Mouse (Mus musculus): ENCODE results near the gene Fmo1. TPM values are rescaled to one million over a fixed set of nuclear protein-coding genes. Genes with fewer than 3 reads are reported as not detected.
A peak's percentile ranks its signal among the peaks of the same experiment; 100 is the strongest.

The Fmo1 gene
- polyA plus RNA-seq, 1 experiment from 2014 or later, result 22.5 TPM

DNA sequence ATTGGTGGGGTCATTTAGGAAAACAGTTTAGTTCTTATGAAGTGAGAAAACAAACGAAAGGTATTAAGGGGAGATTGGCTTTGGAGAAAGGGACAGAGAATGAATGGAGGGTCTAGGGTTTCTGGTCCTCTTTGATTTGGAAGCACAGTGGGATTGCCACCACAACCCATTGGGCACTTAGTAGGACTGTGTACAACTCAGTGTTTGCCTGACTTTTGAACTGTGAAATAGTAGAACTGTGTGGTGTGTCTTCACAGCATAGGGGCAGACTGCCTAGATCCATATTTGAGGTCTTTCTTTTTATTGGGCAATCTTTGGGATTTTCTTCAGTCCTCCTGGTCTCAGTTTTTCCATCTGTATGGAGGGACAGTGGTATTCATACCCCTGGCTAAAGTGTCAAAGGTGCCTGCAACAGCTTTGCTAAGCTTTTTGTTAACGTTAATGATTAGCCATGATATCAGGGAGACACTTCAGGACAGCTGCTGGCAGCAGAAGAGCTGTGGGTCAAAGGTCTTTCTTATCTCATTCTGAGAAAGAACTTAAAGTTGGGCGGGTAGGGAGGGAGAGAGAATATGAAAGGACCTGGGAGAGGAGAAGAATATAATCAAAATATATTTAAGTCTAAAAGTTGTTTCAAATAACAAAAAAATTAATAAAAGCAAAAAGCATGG, 12.5 kb downstream of the Fmo1 start:
- Histone ChIP-seq H3K4me1 (replicated peaks; ENCODE audit: control insufficient read depth, insufficient read depth, low read length) (peaks cover 4% of the 10 kb centered on the region), H3K27ac (ENCODE audit: low read length) (no peak overlapping the region), H3K27me3 (replicated peaks; ENCODE audit: control insufficient read depth, insufficient read depth, low read length) (no peaks in the 10 kb centered on the region), H3K4me3 (replicated peaks; ENCODE audit: low read length) (no peak overlapping the region), H3K9ac (replicated peaks; ENCODE audit: low read depth, low read length) (no peak overlapping the region), H3K36me3 (ENCODE audit: control insufficient read depth, insufficient read depth) (no peaks in the 10 kb centered on the region), H3K9me3 (ENCODE audit: control insufficient read depth, low read length) (no peaks in the 10 kb centered on the region), H3K4me2 (ENCODE audit: low read length) (no peak overlapping the region)
- ATAC-seq, result no peak
- WGBS, result 80% methylated on average over 3 of the region's 3 CpGs

DNA sequence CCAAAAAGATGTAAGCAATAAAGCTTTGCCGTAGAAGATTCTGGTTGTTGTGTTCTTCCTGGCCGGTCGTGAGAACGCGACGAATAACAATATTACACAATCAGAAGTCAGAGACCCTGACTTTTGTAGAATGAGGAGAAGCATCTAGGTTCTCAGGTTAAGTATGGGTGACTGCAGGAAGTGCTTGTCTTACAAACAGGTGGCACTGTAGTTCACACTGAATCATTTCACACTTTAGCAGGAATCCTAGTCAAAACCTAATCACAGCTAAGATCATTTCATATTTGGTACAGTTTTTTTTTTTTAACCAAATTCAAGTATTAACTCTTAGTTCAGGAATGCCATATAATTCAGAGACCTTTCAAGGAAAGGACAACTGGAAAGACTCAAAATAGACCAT, 18.9 kb downstream of the Fmo1 start:
- WGBS, result 97% methylated on average over 6 of the region's 6 CpGs
- no peaks in the 10 kb centered on the region for H3K9me3 ChIP-seq (ENCODE audit: control insufficient read depth, low read length)

DNA sequence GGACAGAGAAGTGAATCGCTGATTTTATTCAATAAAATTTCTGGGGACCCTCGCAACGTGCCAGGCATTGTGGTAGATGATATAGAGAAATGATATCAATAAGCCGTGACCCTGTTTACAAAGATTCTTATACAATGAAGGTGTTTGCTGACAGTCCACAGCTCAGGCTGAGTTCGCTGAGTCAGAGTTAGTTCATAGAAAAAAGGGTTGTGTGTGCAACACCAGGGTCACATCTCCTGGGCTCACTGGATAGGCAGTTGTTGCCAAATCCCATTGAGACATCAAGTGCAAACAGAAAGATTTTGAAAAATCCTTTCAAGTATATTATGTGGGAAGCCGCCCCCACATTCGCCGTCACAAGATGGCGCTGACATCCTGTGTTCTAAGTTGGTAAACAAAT, 26.2 kb downstream of the Fmo1 start:
- no peaks in the 10 kb centered on the region for H3K4me1 ChIP-seq (replicated peaks; ENCODE audit: control insufficient read depth, insufficient read depth, low read length)
- no peak overlapping the region for H3K9ac ChIP-seq (replicated peaks; ENCODE audit: low read depth, low read length)
- H3K9me3 ChIP-seq (ENCODE audit: control insufficient read depth, low read length), result no peaks in the 10 kb centered on the region
- H3K4me2 ChIP-seq (ENCODE audit: low read length), result no peak overlapping the region
- ATAC-seq, result no peak
- WGBS, result 95% methylated on average over 9 of the region's 9 CpGs
- H3K27ac ChIP-seq (ENCODE audit: low read length), result no peak overlapping the region
- no peaks in the 10 kb centered on the region for H3K27me3 ChIP-seq (replicated peaks; ENCODE audit: control insufficient read depth, insufficient read depth, low read length)
- H3K36me3 ChIP-seq (ENCODE audit: control insufficient read depth, insufficient read depth), result no peaks in the 10 kb centered on the region
- H3K4me3 ChIP-seq (replicated peaks; ENCODE audit: low read length), result no peak overlapping the region

More for the DNA sequence above, 18.9 kb downstream of the Fmo1 start:
- Histone ChIP-seq H3K27ac (ENCODE audit: low read length) (no peak overlapping the region), H3K9ac (replicated peaks; ENCODE audit: low read depth, low read length) (no peak overlapping the region), H3K4me1 (replicated peaks; ENCODE audit: control insufficient read depth, insufficient read depth, low read length) (no peaks in the 10 kb centered on the region), H3K36me3 (ENCODE audit: control insufficient read depth, insufficient read depth) (no peaks in the 10 kb centered on the region), H3K4me3 (replicated peaks; ENCODE audit: low read length) (no peak overlapping the region), H3K4me2 (ENCODE audit: low read length) (no peak overlapping the region), H3K27me3 (replicated peaks; ENCODE audit: control insufficient read depth, insufficient read depth, low read length) (no peaks in the 10 kb centered on the region)
- ATAC-seq, result no peak

DNA sequence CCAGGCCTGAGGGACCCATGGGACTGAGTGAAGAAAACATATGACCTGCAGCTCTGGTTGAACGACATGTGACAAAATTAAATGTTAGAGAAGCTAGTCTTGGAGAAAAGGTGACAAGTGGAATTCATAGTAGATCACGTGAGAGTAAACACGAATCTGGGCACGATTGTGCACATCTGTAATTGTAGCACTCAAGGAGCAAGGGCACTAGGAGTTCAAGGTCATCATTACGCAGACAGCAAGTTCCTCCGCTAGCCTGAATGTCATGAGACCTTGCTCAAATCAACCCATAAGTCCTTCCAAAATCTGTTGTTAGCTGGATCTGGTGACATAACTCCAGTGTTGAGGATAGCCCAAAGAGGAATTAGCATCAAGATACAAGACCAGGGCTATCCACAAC, 27.4 kb downstream of the Fmo1 start:
- H3K4me3 ChIP-seq (replicated peaks; ENCODE audit: low read length), result no peak overlapping the region
- no peaks in the 10 kb centered on the region for H3K9me3 ChIP-seq (ENCODE audit: control insufficient read depth, low read length)
- no peak overlapping the region for H3K4me2 ChIP-seq (ENCODE audit: low read length)
- 95% methylated on average over 6 of the region's 6 CpGs for WGBS
- no peaks in the 10 kb centered on the region for H3K36me3 ChIP-seq (ENCODE audit: control insufficient read depth, insufficient read depth)
- H3K9ac ChIP-seq (replicated peaks; ENCODE audit: low read depth, low read length), result no peak overlapping the region
- ATAC-seq, result no peak
- no peaks in the 10 kb centered on the region for H3K4me1 ChIP-seq (replicated peaks; ENCODE audit: control insufficient read depth, insufficient read depth, low read length)
- H3K27ac ChIP-seq (ENCODE audit: low read length), result no peak overlapping the region
- no peaks in the 10 kb centered on the region for H3K27me3 ChIP-seq (replicated peaks; ENCODE audit: control insufficient read depth, insufficient read depth, low read length)

DNA sequence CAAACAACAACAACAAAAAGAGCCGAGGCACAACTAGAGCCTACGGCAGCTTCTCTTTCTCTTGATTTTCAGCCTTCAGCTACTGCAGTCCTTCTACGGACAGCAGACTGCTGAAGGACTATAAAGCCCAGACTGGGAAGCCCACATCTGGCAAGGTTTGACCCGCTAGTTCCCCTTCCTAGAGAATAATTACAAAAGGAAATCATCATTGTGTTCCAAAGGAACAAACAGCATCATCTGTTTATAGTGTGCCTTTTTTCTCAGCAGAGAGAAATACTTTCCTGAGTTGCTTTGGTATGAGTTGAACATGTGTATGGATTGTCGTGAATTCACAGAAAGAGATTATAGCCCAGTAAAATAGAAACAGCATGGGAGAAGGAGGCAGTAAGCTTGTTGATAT, 32.1 kb downstream of the Fmo1 start:
- H3K9me3 ChIP-seq (ENCODE audit: control insufficient read depth, low read length), result no peaks in the 10 kb centered on the region
- no peak overlapping the region for H3K9ac ChIP-seq (replicated peaks; ENCODE audit: low read depth, low read length)
- peaks cover 9% of the 10 kb centered on the region for H3K4me1 ChIP-seq (replicated peaks; ENCODE audit: control insufficient read depth, insufficient read depth, low read length)
- WGBS, result 82% methylated on average over 5 of the region's 5 CpGs
- no peak overlapping the region for H3K4me3 ChIP-seq (replicated peaks; ENCODE audit: low read length)
- H3K27me3 ChIP-seq (replicated peaks; ENCODE audit: control insufficient read depth, insufficient read depth, low read length), result no peaks in the 10 kb centered on the region
- H3K27ac ChIP-seq (ENCODE audit: low read length), result no peak overlapping the region
- ATAC-seq, result no peak
- no peak overlapping the region for H3K4me2 ChIP-seq (ENCODE audit: low read length)
- no peaks in the 10 kb centered on the region for H3K36me3 ChIP-seq (ENCODE audit: control insufficient read depth, insufficient read depth)

DNA sequence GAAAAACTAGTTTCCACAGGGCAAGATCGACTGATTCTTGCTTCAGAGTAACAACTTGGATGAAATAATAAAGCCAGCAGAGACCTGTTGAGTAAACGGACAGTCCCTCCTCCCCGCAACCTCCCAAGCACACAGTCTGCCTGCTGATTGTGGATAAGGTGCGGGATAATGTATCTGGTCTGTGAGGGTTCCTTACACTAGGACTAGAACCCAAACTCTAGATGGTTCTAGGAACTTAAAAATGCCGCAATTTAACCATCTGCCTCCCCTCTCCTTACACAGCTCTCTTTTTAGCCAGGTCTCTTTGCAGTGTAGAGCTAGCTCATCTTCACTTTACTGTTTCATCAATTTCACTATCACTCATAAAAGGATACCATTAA, 33.8 kb downstream of the Fmo1 start:
- Histone ChIP-seq H3K27me3 (replicated peaks; ENCODE audit: control insufficient read depth, insufficient read depth, low read length) (no peaks in the 10 kb centered on the region), H3K36me3 (ENCODE audit: control insufficient read depth, insufficient read depth) (no peaks in the 10 kb centered on the region), H3K27ac (ENCODE audit: low read length) (no peak overlapping the region), H3K9ac (replicated peaks; ENCODE audit: low read depth, low read length) (no peak overlapping the region), H3K4me3 (replicated peaks; ENCODE audit: low read length) (peak overlapping the region; percentile 21; the same call in 1 of the 2 replicates), H3K4me2 (ENCODE audit: low read length) (peak overlapping the region; percentile 42), H3K9me3 (ENCODE audit: control insufficient read depth, low read length) (no peaks in the 10 kb centered on the region), H3K4me1 (replicated peaks; ENCODE audit: control insufficient read depth, insufficient read depth, low read length) (peaks cover 9% of the 10 kb centered on the region)
- peak; percentile 56 for ATAC-seq
- WGBS, result 12% methylated on average over 5 of the region's 5 CpGs

DNA sequence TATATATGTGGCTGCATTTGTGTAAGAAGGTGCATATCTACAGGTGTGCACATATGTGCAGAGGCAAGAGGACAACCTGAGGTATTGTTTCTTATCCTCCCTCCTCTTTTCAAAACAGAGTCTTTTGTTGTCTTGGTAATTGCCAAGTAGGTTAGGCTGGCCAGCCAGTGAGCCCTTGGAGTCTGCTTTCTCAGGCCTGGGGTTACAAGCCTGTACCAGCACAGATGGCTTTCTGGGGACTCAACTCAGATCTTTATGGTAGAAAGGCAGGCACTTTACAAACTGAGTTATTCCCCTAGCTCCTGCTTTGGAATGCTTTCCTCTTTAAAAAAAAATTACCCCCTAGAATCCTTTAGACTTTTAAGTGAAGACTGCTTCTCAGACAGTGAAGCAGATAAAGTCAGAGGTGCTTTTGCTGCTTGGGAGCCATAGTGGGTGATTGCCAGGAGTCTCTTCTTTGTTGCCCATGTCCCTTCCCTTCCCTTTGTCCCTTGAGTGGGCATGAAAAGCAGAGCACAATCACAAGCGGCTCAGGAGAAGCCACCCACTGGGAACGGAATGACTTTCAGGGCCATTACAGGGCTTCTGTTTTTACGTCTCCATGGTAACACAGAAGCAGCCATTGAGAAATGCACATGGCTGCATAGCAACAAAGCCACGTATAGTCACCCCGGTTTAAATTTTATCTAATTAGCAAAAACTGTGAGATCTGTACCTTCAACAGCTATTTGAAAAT, 34.4 kb downstream of the Fmo1 start:
- Histone ChIP-seq H3K9ac (replicated peaks; ENCODE audit: low read depth, low read length) (no peak overlapping the region), H3K36me3 (ENCODE audit: control insufficient read depth, insufficient read depth) (no peaks in the 10 kb centered on the region), H3K27me3 (replicated peaks; ENCODE audit: control insufficient read depth, insufficient read depth, low read length) (no peaks in the 10 kb centered on the region), H3K4me1 (replicated peaks; ENCODE audit: control insufficient read depth, insufficient read depth, low read length) (peaks cover 9% of the 10 kb centered on the region), H3K27ac (ENCODE audit: low read length) (peak overlapping the region; percentile 9; the same call in 1 of the 2 replicates), H3K9me3 (ENCODE audit: control insufficient read depth, low read length) (no peaks in the 10 kb centered on the region), H3K4me2 (ENCODE audit: low read length) (peak overlapping the region; percentile 42), H3K4me3 (replicated peaks; ENCODE audit: low read length) (peak overlapping the region; percentile 21; the same call in 1 of the 2 replicates)
- under 1% methylated on average over 5 of the region's 5 CpGs for WGBS
- peak; percentile 96 for ATAC-seq

DNA sequence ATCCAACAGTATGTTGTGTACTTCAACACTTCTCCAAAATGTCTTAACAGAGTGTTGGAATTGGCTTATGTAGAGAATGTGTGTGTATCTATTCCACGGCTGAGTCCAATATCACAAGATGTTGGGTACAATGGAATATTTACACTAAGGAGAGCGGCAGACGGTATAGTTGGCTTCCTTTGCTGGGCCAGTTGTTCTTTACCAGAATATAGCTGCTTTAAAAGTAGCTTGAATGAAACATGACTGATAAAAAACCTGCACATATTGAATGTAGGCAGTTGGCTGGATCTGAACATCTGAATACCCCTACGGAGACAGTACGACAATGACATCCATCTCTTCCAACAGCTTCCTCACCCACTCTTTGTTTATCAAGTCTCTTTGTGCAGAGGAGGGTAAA, 47.1 kb downstream of the Fmo1 start:
- Histone ChIP-seq H3K27me3 (replicated peaks; ENCODE audit: control insufficient read depth, insufficient read depth, low read length) (no peaks in the 10 kb centered on the region), H3K4me3 (replicated peaks; ENCODE audit: low read length) (no peak overlapping the region), H3K9me3 (ENCODE audit: control insufficient read depth, low read length) (no peaks in the 10 kb centered on the region), H3K4me1 (replicated peaks; ENCODE audit: control insufficient read depth, insufficient read depth, low read length) (no peaks in the 10 kb centered on the region), H3K36me3 (ENCODE audit: control insufficient read depth, insufficient read depth) (no peaks in the 10 kb centered on the region), H3K4me2 (ENCODE audit: low read length) (no peak overlapping the region), H3K27ac (ENCODE audit: low read length) (no peak overlapping the region), H3K9ac (replicated peaks; ENCODE audit: low read depth, low read length) (no peak overlapping the region)
- 88% methylated on average over 5 of the region's 5 CpGs for WGBS
- peak; percentile 63; the same call in 1 of the 2 replicates for ATAC-seq

DNA sequence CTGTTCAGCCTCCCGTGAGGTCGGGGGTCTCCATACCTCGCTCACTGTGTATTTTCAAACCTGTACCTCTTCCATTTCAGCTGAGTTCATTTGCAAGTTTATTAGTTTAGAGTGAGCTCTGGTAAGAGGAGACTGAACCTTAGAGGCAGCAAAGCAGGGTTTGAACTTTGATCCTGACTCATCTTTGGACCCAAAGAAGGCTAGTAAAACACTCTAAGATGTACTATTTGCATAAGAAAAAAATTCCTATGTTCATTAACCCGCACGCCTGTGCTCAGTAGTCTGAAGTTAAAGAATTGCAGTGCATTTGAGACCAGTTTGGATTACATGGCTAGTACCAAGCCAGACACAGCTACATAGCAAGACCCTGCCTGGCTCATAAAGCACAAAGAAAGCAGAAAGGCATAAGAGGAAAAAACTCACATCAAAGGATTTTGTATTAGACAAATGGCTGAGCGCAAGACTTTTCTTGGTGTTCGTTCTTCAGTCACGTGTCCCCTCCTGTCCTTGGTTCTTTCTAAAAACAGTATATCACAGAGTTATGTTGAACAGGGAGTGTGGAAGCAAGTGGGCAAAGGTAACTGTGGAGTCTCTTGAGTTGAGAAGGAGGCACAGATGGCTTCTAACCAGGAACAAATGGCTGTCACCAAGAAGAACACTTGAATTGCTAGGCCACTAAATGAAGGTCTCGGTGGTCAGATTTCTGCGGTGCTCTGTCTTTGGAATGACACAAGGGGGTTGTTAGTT, 50.9 kb downstream of the Fmo1 start:
- Histone ChIP-seq H3K27me3 (replicated peaks; ENCODE audit: control insufficient read depth, insufficient read depth, low read length) (no peaks in the 10 kb centered on the region), H3K4me3 (replicated peaks; ENCODE audit: low read length) (no peak overlapping the region), H3K4me2 (ENCODE audit: low read length) (no peak overlapping the region), H3K9me3 (ENCODE audit: control insufficient read depth, low read length) (no peaks in the 10 kb centered on the region), H3K9ac (replicated peaks; ENCODE audit: low read depth, low read length) (no peak overlapping the region), H3K4me1 (replicated peaks; ENCODE audit: control insufficient read depth, insufficient read depth, low read length) (no peaks in the 10 kb centered on the region), H3K36me3 (ENCODE audit: control insufficient read depth, insufficient read depth) (no peaks in the 10 kb centered on the region), H3K27ac (ENCODE audit: low read length) (no peak overlapping the region)
- WGBS, result 76% methylated on average over 10 of the region's 10 CpGs
- ATAC-seq, result no peak
